Mouse (Mus musculus) hematopoietic stem cell, adult 5-6 weeks (primary cell): Measurements from ENCODE around the gene Gm11541. TPM values are rescaled to one million over a fixed set of nuclear protein-coding genes. Genes with fewer than 3 reads are reported as not detected.
"Not testable (repeated sequence)": the region's sequence is repeated elsewhere in the genome, so short reads cannot be mapped to it uniquely, and the experiment has no call there.

ENCODE experiments used
- ATAC-seq, 2 experiments: fragments of 125-278 bp in 1 of 2; replicated peaks in 1 of 2; 2 replicates each; pipeline ENCODE4 v1.8.0; 2016 to 2017; ENCODE audit warnings: inconsistent platforms in 2 of 2, mild to moderate bottlenecking in 2 of 2, moderate number of reproducible peaks in 2 of 2, low read depth in 1 of 2, moderate TSS enrichment in 1 of 2; ENCODE audit not compliant: low FRiP score in 2 of 2, poor library complexity in 2 of 2, severe bottlenecking in 2 of 2, insufficient read depth in 1 of 2, low TSS enrichment in 1 of 2
- total RNA-seq: library from RNA; stranded (forward); fragments of 172-1452, 232-1000 nt; gene quantifications from 2 replicates; pipeline ENCODE4 v1.2.3, GENCODE M21; 2017

Gene Gm11541
- total RNA-seq, 1 experiment from 2014 or later: not detected

- ATAC-seq: no peak
These were observed 2.7 kb downstream of the Gm11541 start for GRCm38 (mm10) chr11:94701401-94702215.

DNA sequence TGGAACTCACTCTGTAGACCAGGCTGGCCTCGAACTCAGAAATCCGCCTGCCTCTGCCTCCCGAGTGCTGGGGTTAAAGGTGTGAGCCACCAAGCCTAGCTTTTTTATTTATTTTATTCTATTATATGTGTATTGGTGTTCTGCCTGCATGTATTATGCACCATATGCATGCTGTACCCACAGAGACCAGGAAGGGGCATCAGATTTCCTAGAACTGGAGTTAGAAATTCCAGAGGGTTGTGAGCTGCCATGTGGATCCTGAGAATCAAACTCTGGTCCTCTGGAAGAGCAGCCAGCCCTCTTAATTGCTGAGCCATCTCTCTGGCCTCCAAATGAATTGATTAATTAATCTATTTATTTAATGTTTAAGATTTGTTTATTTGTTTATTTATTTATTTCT is 4.9 kb downstream of the Gm11541 start:
- no peak for ATAC-seq

DNA sequence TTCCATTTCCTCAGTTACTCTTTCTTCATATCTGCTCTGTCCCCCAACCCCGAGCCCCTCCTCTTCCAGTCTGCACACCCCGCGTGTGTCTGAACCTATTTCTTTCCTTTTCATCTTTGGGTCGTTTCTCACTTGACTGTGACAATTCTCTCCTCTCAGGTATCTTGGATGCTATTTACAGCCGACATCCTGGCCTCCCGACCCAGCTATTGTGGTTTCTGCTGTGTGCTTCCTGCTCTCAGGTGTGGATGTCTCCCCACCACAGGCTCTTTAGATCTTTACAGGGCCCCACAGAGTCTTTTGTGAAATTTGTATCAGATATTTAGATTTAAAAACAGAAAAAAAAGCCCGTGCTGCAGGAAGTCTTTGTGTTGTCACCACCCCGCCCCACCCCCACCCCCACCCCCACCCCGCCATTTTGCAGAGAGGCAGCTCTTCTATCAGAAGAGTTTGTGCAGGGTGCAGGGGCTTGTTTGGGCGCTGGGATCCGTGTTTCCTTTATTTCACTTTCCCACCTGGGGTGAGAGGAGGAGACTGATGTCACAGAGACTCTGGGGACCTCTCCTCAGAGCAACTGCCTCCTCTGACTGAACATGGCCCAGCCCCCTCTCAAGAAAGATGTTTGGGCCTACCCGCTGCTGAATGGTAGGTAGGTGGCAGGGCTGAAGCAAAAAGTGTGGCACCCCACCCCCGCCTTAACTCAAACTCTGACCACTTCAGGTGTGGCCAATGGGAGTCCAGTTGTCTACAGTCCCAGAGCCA is 6.4 kb downstream of the Gm11541 start:
- no peak for ATAC-seq

DNA sequence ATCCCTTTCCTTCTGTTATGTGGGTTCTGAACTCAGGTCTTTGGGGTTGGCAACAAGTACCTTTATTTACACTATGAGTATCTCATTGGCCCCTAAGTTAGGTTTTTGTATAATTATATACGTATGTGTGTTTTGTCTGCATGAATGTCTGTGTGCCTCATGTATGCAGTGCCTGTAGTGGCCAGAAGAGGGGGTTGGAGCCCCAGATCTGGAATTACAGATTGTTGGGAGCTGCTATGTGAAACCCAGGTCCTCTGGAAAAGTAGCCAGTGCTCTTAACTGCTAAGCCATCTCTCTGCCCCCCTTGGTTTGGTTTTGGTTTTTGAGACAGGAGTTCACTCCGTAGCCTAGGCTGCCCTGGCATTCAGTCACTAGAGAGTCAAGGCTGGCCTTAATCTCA is 7.2 kb downstream of the Gm11541 start:
- no peak for ATAC-seq

DNA sequence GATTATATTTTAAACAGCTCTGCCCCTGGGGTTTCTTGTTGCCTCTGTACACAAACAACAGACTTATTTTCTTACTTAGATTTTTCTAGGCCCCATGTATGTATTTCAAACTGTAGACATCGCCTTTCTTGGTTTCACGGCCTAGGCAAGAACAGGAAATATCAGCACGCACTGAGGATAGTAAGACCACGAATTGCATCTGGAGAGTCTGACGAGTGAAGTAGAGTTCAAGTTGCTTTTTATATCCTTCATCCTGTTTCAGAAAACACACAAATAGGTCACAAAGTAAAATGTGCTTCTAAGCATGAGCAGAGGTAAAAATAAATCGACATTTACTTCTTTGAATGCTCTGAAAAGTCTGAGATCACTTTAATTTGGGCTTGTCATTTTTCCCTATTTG is 8.8 kb downstream of the Gm11541 start:
- ATAC-seq: no peak

GRCm38 (mm10) chr11:94692502-94692901 is 11.8 kb downstream of the Gm11541 start:
- not testable (repeated sequence) for ATAC-seq

DNA sequence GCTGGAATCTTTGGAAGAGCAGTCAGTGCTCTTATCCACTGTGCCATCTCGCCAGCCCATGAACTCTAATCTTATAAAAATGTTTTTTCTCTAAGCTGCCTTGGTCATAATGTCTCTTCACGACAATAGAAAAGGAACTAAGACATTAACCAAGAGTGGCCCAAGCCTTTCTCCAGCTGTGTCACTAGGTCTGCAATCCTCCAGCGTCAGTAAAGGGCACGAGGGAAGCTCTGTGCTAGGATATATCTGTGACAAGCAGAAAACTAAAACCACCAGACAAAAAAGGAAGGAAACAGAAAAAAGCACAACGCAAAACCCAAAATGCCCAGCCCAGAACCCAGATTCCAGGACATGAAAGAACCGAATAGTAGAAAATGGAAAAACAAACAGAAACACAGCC is 17.1 kb downstream of the Gm11541 start:
- peak in 1 of 2 experiments; percentile 39; a peak in 1 of 4 replicates for ATAC-seq

DNA sequence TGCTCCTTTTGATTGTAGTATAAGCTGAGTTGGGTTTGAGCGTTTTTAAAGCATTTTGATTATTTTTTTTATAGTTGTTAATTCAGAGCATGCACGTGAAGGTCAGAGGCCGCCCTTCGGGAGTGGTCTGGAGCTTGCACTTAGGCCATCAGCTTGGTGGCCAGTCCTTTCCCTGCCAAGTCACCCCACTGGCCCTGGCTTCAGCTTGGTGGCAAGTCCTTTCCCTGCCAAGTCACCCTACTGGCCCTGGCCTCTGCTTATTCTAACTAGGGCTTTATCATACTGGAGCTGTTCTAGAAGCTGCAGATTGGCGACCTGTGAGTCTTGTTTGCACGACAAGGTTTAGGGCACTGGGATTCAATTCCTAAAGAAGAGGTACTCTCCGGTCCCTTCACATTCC is 21.9 kb downstream of the Gm11541 start:
- ATAC-seq: no peak

GRCm38 (mm10) chr11:94681640-94682039 is 22.7 kb downstream of the Gm11541 start:
- ATAC-seq: no peak

DNA sequence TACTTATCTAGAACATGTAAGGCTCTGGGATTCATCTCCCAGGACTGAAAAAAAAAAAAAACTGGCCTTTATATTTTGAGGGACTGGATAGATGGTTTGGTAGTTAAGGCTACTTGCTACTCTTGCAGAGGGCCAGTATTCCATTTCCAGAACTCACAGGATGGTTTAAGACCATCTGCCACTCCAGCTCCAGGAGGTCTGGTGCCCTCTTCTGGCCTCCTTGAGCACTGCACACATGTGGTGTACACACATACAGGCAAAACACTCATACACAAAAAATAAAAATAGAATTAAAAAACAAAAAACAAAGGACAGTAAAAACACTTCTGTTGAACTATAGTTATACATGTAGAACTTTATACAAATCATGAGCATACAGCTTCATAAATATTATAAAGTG is 23.7 kb downstream of the Gm11541 start:
- ATAC-seq: no peak

GRCm38 (mm10) chr11:94677607-94678145 is 26.6 kb downstream of the Gm11541 start:
- peak in 1 of 2 experiments; percentile 26; a peak in 1 of 4 replicates for ATAC-seq

- ATAC-seq: peak; percentile 90
These were observed 27.3 kb downstream of the Gm11541 start, which contains the start of gene Xylt2 for GRCm38 (mm10) chr11:94676754-94677606. TSS of gene Xylt2 (minus strand) at chr11:94677515.

DNA sequence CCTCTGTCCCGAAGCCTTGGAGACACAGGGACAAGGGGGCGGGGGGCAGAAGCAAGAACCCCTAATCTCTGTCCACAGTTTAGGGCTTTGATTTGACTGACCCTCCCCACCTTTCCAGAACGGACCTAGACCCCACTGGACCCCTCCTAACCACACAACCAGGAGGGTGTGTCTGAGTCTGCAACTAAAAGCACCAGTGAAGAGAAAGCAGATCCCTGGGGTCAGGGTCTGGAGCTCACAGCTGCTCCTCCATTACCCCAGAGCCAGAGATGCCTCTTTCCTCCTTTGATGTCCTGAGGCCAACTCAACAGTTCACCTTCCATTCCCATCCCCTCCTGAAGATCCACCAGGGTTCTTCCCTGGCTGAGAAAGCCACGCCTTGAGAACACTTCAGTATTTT is 28.0 kb downstream of the Gm11541 start:
- ATAC-seq: no peak

DNA sequence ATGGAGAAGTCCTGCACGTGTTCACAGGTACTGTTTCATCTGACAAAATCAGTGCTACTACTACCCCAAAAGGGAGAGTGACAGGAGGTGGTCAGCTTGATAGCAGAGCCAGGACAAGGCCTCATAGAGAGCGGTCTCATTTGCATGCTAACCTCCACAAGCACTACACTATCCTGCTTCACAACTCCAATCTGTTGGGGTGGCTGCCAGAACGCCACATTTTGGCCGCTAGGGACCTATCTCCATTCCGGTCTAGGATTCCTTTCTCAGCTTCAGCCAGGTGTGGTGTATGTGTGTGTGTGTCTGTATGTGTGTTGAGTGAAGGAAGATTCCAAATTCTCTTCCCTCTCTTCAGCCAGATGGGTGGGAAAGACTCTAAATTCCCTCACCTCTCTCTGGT is 28.9 kb downstream of the Gm11541 start:
- no peak for ATAC-seq

DNA sequence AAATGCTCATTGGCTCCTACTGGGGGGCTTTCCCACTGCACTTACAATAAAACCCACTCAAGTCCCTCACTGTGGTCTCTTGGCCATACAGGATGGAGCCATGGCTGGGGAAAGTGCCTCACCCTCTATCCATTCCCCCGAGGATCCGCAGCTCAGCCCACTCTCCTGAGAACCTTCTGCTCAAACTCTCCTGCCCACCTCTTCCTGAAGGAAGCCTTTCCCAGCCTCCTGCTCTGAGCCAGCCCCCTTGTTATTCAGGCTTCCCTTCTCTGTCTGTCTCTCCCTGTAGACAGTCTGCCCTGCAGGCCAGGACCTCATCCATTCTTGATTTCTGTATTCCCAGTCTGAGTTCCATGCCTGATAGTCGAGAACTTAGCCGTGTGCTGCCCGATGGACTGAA is 29.3 kb downstream of the Gm11541 start:
- no peak for ATAC-seq

- ATAC-seq: no peak
These were observed 39.0 kb downstream of the Gm11541 start for GRCm38 (mm10) chr11:94665281-94665680.

- no peak for ATAC-seq
These were observed 43.0 kb downstream of the Gm11541 start for GRCm38 (mm10) chr11:94661344-94661743.
